Mouse (Mus musculus): Measurements from ENCODE around the gene Alox12.

- TF ChIP-seq POLR2A (IDR thresholded peaks at IDR 0.05; ENCODE audit: low read depth, low read length) (no peak), CTCF (conservative IDR thresholded peaks at IDR 0.05; ENCODE audit: insufficient read depth, insufficient read length, low read depth, low read length) (no peak)
Measured at GRCm38 (mm10) chr11:70288102-70288501, 32.9 kb upstream of the Alox12 start.

All from kidney, adult 2 months (tissue).